Mouse (Mus musculus) limb, embryonic 10.5 days (tissue): ENCODE measurements around the gene Nt5dc1. TPM values are rescaled to one million over a fixed set of nuclear protein-coding genes. Genes with fewer than 3 reads are reported as not detected.
A peak's percentile ranks its signal among the peaks of the same experiment; 100 is the strongest.
"Not testable (repeated sequence)": the region's sequence is repeated elsewhere in the genome, so short reads cannot be mapped to it uniquely, and the experiment has no call there.

Experiments used
- DNase-seq: peaks from one replicate; pipeline ENCODE4 v3.0.0-alpha.2; 2017; ENCODE audit warnings: low spot score
- H3K27ac ChIP-seq: fragments of 300-500 bp; sonication (generic); 2 replicates; pipeline ENCODE4 v1.5.1; 2016; ENCODE audit warnings: mild to moderate bottlenecking
- H3K27me3 ChIP-seq: fragments of 300-500 bp; sonication (generic); 2 replicates; pipeline ENCODE4 v1.6.1; 2016; ENCODE audit warnings: low read depth, mild to moderate bottlenecking; ENCODE audit not compliant: poor library complexity, severe bottlenecking
- H3K36me3 ChIP-seq: fragments of 300-500 bp; sonication (generic); 2 replicates; pipeline ENCODE4 v1.6.1; 2016; ENCODE audit warnings: mild to moderate bottlenecking, moderate library complexity
- H3K4me1 ChIP-seq: fragments of 300-500 bp; sonication (generic); 2 replicates; pipeline ENCODE4 v1.6.1; 2016
- H3K4me3 ChIP-seq: fragments of 300-500 bp; sonication (generic); 2 replicates; pipeline ENCODE4 v1.5.1; 2016; ENCODE audit warnings: mild to moderate bottlenecking, moderate library complexity
- H3K9me3 ChIP-seq: fragments of 300-500 bp; sonication (generic); replicated peaks from 2 replicates; pipeline ENCODE4 v1.6.1; 2016; ENCODE audit warnings: mild to moderate bottlenecking
- WGBS: fragments of 180-500 bp; shearing (Covaris S2); methylation state at CpG from one replicate; pipeline ENCODE4 v1.1.7; 2016; 5-methylcytosine and 5-hydroxymethylcytosine counted together
- polyA plus RNA-seq: library from polyadenylated mRNA; unstranded; fragments of >200 nt; fragmentation: Nextera tagmentation; extraction: Ambion mirVana; gene quantifications from 2 replicates; pipeline ENCODE4 v1.2.1, GENCODE M21; 2016

Nt5dc1 gene
- polyA plus RNA-seq = 8.1 and 9.1 TPM in 2 replicates

- Histone ChIP-seq H3K9me3 (no peaks in the 10 kb centered on the region), H3K27me3 (no peaks in the 10 kb centered on the region), H3K4me3 (peak within 1 kb of the TSS; percentile 75), H3K4me1 (0 out of 2 replicates have a peak, but pooled peaks cover 4% of the 10 kb centered on the region), H3K27ac (peak within 1 kb of the TSS; percentile 92), H3K36me3 (no peaks in the 10 kb centered on the region)
- peak; percentile 99 for DNase-seq
- WGBS = under 1% methylated on average over 49 of the region's 49 CpGs
Observed at GRCm38 (mm10) chr10:34418204-34418756, at the start of gene Nt5dc1. Nt5dc1 (minus strand) TSS chr10:34418552.

- H3K4me3 ChIP-seq = no peak overlapping the region
- no peaks in the 10 kb centered on the region for H3K9me3 ChIP-seq
- H3K4me1 ChIP-seq = no peaks in the 10 kb centered on the region
- no peaks in the 10 kb centered on the region for H3K27me3 ChIP-seq
- no peak for DNase-seq
- no peaks in the 10 kb centered on the region for H3K36me3 ChIP-seq
- WGBS = 96% methylated on average over 4 of the region's 4 CpGs
- H3K27ac ChIP-seq = no peak overlapping the region
Observed at GRCm38 (mm10) chr10:34464321-34464720, 46.0 kb upstream of the Nt5dc1 start.

GRCm38 (mm10) chr10:34461451-34461850, 43.1 kb upstream of the Nt5dc1 start:
- DNase-seq = no peak
- Histone ChIP-seq H3K27me3 (no peaks in the 10 kb centered on the region), H3K27ac (no peak overlapping the region), H3K4me1 (no peaks in the 10 kb centered on the region), H3K36me3 (no peaks in the 10 kb centered on the region), H3K9me3 (no peaks in the 10 kb centered on the region), H3K4me3 (no peak overlapping the region)
- 88% methylated on average over 4 of the region's 4 CpGs for WGBS

GRCm38 (mm10) chr10:34449469-34449868, 31.1 kb upstream of the Nt5dc1 start:
- Histone ChIP-seq H3K36me3 (no peaks in the 10 kb centered on the region), H3K9me3 (no peaks in the 10 kb centered on the region), H3K27ac (no peak overlapping the region), H3K4me3 (no peak overlapping the region), H3K4me1 (no peaks in the 10 kb centered on the region), H3K27me3 (no peaks in the 10 kb centered on the region)
- DNase-seq = no peak
- 84% methylated on average over 1 of the region's 1 CpGs for WGBS

GRCm38 (mm10) chr10:34434191-34434590, 15.8 kb upstream of the Nt5dc1 start:
- DNase-seq, H3K27me3 ChIP-seq, H3K27ac ChIP-seq, H3K36me3 ChIP-seq, H3K9me3 ChIP-seq, H3K4me3 ChIP-seq, H3K4me1 ChIP-seq: not testable (repeated sequence)
- WGBS = 90% methylated on average over 8 of the region's 14 CpGs

GRCm38 (mm10) chr10:34431783-34432182, 13.4 kb upstream of the Nt5dc1 start:
- no peak for DNase-seq
- Histone ChIP-seq H3K9me3 (no peaks in the 10 kb centered on the region), H3K36me3 (no peaks in the 10 kb centered on the region), H3K27ac (no peak overlapping the region), H3K27me3 (no peaks in the 10 kb centered on the region), H3K4me1 (no peaks in the 10 kb centered on the region), H3K4me3 (no peak overlapping the region)

- WGBS = 84% methylated on average over 4 of the region's 4 CpGs
Observed at GRCm38 (mm10) chr10:34418794-34419193, 442 bp upstream of the Nt5dc1 start.

GRCm38 (mm10) chr10:34399267-34399666, 19.1 kb downstream of the Nt5dc1 start:
- peaks cover 17% of the 10 kb centered on the region for H3K36me3 ChIP-seq

More at GRCm38 (mm10) chr10:34418794-34419193, 442 bp upstream of the Nt5dc1 start:
- H3K4me1 ChIP-seq, H3K9me3 ChIP-seq, H3K36me3 ChIP-seq, H3K27me3 ChIP-seq, DNase-seq: not testable (repeated sequence)
- H3K27ac ChIP-seq = peak overlapping the region; percentile 92
- peak overlapping the region; percentile 75 for H3K4me3 ChIP-seq

GRCm38 (mm10) chr10:34396959-34397358, 21.4 kb downstream of the Nt5dc1 start:
- Histone ChIP-seq H3K27me3 (no peaks in the 10 kb centered on the region), H3K36me3 (0 out of 2 replicates have a peak, but pooled peaks cover 4% of the 10 kb centered on the region), H3K9me3 (no peaks in the 10 kb centered on the region), H3K27ac (no peak overlapping the region), H3K4me1 (no peaks in the 10 kb centered on the region), H3K4me3 (no peak overlapping the region)
- 92% methylated on average over 4 of the region's 4 CpGs for WGBS
- DNase-seq = no peak

More at GRCm38 (mm10) chr10:34399267-34399666, 19.1 kb downstream of the Nt5dc1 start:
- no peak for DNase-seq
- Histone ChIP-seq H3K9me3 (no peaks in the 10 kb centered on the region), H3K27me3 (no peaks in the 10 kb centered on the region), H3K4me3 (no peak overlapping the region), H3K27ac (no peak overlapping the region), H3K4me1 (no peaks in the 10 kb centered on the region)

- Histone ChIP-seq H3K4me1 (no peaks in the 10 kb centered on the region), H3K9me3 (no peaks in the 10 kb centered on the region), H3K27ac (no peak within 1 kb of the TSS), H3K27me3 (no peaks in the 10 kb centered on the region), H3K4me3 (no peak within 1 kb of the TSS), H3K36me3 (no peaks in the 10 kb centered on the region)
- WGBS = 76% methylated on average over 8 of the region's 8 CpGs
- no peak for DNase-seq
Observed at GRCm38 (mm10) chr10:34389681-34390080, 28.7 kb downstream of the Nt5dc1 start, which contains the start of gene Col10a1. Col10a1 (plus strand) TSS chr10:34389981.

- no peak overlapping the region for H3K27ac ChIP-seq
- no peaks in the 10 kb centered on the region for H3K9me3 ChIP-seq
- no peak overlapping the region for H3K4me3 ChIP-seq
- DNase-seq = no peak
- no peaks in the 10 kb centered on the region for H3K36me3 ChIP-seq
- no peaks in the 10 kb centered on the region for H3K4me1 ChIP-seq
- no peaks in the 10 kb centered on the region for H3K27me3 ChIP-seq
- WGBS = 92% methylated on average over 5 of the region's 5 CpGs
Observed at GRCm38 (mm10) chr10:34385636-34386035, 32.7 kb downstream of the Nt5dc1 start.

- WGBS = 94% methylated on average over 7 of the region's 7 CpGs
- Histone ChIP-seq H3K4me3 (no peak overlapping the region), H3K4me1 (no peaks in the 10 kb centered on the region), H3K9me3 (no peaks in the 10 kb centered on the region), H3K27me3 (no peaks in the 10 kb centered on the region), H3K36me3 (no peaks in the 10 kb centered on the region), H3K27ac (no peak overlapping the region)
- DNase-seq = no peak
Observed at GRCm38 (mm10) chr10:34373332-34373731, 45.0 kb downstream of the Nt5dc1 start.

GRCm38 (mm10) chr10:34368138-34368537, 50.2 kb downstream of the Nt5dc1 start:
- DNase-seq = no peak
- H3K27ac ChIP-seq = no peak overlapping the region
- no peaks in the 10 kb centered on the region for H3K27me3 ChIP-seq
- WGBS = 69% methylated on average over 5 of the region's 5 CpGs
- H3K4me1 ChIP-seq = no peaks in the 10 kb centered on the region
- H3K9me3 ChIP-seq = no peaks in the 10 kb centered on the region
- no peak overlapping the region for H3K4me3 ChIP-seq
- no peaks in the 10 kb centered on the region for H3K36me3 ChIP-seq

GRCm38 (mm10) chr10:34363756-34364155, 54.6 kb downstream of the Nt5dc1 start:
- H3K36me3 ChIP-seq = no peaks in the 10 kb centered on the region
- no peaks in the 10 kb centered on the region for H3K9me3 ChIP-seq
- no peaks in the 10 kb centered on the region for H3K4me1 ChIP-seq
- no peaks in the 10 kb centered on the region for H3K27me3 ChIP-seq
- H3K27ac ChIP-seq = no peak overlapping the region
- no peak overlapping the region for H3K4me3 ChIP-seq
- no peak for DNase-seq
